Mouse (Mus musculus) frontal cortex, adult 2 months (tissue): Measurements from ENCODE around the gene Gnb3. TPM values are rescaled to one million over a fixed set of nuclear protein-coding genes. Genes with fewer than 3 reads are reported as not detected.
"Not testable (repeated sequence)": the region's sequence is repeated elsewhere in the genome, so short reads cannot be mapped to it uniquely, and the experiment has no call there.

Source experiments
- DNase-seq, 2 experiments: peaks; one replicate each; pipeline ENCODE4 v3.0.0; 2022; ENCODE audit warnings: low spot score in 1 of 2; ENCODE audit errors: extremely low spot score in 1 of 2
- polyA plus RNA-seq: library from polyadenylated mRNA; depleted of rRNA; stranded (reverse); fragments of >200 nt; gene quantifications from 2 replicates; pipeline ENCODE4 v1.2.3, GENCODE M21; 2012

Gnb3 gene
- polyA plus RNA-seq, 1 experiment = 0.50 TPM

- no peak for DNase-seq
Measured at GRCm38 (mm10) chr6:124858561-124859318, 18.7 kb upstream of the Gnb3 start.

- peak in 1 of 2 experiments; percentile 60 for DNase-seq
Measured at GRCm38 (mm10) chr6:124857840-124858530, 17.9 kb upstream of the Gnb3 start.

DNA sequence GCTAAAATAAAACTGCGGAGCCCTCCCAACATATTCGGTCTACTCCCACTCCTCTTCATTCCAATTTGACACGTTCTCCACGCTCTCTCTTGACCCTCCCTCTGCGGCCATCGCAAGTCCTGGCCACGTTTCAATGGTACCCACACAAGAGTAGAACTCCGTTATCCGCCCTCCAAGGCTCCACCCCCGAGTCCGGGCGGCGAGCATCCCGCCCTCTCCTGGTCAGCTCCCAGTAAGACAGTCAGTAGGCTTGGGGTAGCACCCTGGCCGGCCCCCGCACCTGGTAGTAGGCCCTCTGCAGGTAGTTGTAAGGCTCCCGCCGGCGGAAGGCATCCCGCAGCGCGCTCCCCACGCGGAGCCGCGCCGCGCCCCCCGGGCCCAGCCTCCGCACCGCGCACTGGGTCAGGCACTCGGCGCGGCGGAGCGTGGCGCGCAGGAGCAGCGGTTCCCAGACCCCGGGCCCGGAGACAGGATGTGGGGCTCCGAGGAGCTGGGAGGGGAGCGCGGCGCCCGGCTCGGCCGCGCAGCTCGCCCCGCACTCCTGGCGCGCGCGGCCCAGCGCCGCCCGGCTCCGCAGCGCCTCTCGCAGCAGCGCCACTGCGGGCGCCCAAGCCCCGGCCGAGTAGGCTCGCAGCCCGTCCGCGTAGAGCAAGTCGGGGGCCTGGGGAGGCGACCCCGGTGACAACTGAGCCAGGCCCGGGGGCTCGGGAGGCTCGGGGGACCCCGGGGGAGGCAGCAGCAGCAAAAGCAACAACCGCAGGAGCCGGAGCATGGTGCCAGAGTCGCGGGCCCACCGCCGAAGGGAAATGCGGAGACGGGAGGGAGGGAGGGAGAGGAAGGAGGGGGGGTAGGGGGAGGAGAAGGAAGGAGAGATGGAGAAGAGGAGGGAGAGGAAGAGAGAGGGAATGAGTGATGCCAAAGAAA is 17.1 kb upstream of the Gnb3 start, which contains the start of gene P3h3:
Gene P3h3, minus strand, starts transcription at position 837 of the 924 bp plus-strand sequence.
- DNase-seq = peak; percentile 75 to 87

DNA sequence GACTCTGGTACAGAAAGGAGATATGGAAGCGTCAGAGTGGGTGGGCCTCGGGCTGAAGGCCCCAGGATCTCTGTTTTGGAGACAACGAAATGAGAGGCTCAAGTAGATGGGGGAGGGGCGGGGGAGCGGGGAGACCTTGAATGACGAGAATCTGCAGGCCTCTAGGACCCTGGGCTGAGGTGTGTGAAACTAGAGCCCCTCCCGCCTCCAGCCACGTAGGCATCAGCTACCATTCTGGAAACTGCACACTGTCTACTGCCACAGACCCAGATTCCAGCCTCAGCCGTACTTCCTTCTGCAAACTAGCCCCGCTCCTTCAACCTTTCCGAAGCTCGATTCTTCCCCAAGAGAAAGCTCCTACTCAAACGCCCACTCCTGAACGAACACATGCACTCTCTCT is 16.2 kb upstream of the Gnb3 start:
- peak in 1 of 2 experiments; percentile 52 for DNase-seq

GRCm38 (mm10) chr6:124854647-124855046 is 14.6 kb upstream of the Gnb3 start:
- no peak for DNase-seq

DNA sequence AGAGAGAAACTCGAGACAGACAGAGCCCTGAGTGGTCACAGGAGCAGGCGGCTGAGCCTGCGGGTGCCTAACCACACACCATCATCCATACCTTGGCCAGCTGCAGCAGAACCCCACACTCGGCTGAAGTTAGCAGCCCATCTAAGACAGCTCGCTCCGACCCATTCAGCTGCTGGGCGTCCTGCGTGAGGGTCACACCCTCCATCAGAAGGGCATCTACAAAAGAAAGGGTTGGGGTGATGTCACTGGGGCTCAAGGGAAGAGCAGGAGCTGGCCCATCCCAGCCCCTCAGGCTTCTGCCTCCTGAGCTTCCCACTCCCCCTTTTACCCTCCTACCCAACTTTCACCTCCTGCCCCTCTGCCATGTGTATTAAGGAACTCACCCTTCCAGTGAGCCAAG is 10.5 kb upstream of the Gnb3 start:
- no peak for DNase-seq

GRCm38 (mm10) chr6:124847305-124847704 is 7.2 kb upstream of the Gnb3 start:
- DNase-seq = peak; percentile 87 to 98

- DNase-seq = no peak
Measured at GRCm38 (mm10) chr6:124839805-124840204, 270 bp downstream of the Gnb3 start.

GRCm38 (mm10) chr6:124836411-124836810 is 3.7 kb downstream of the Gnb3 start:
- no peak for DNase-seq

- DNase-seq = no peak
Measured at GRCm38 (mm10) chr6:124835531-124835930, 4.5 kb downstream of the Gnb3 start.

GRCm38 (mm10) chr6:124834512-124835081 is 5.5 kb downstream of the Gnb3 start:
- DNase-seq = no peak

DNA sequence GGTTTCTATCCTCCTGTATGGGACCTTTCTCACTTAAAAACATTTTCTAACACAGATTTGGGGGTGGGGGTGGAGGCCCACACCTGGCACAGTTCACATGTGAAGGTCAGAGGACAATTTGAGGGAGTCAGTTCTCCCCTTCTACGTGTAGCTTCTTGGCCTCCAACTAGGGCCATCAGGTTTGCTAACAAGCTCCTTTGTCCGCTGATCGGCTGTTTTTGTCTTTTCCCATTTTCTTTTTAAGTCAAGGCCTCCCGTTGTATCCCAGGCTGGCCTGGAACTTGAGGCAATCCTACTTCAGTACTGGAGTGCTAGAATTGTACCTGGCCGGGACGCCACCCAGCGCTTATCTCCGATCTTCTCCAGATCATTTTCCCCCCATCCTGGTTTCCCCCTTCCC is 8.4 kb downstream of the Gnb3 start:
- DNase-seq = no peak

- DNase-seq = not testable (repeated sequence)
Measured at GRCm38 (mm10) chr6:124831199-124831598, 8.9 kb downstream of the Gnb3 start.

GRCm38 (mm10) chr6:124829799-124830700 is 10.0 kb downstream of the Gnb3 start:
- DNase-seq = peak; percentile 95 to 96

DNA sequence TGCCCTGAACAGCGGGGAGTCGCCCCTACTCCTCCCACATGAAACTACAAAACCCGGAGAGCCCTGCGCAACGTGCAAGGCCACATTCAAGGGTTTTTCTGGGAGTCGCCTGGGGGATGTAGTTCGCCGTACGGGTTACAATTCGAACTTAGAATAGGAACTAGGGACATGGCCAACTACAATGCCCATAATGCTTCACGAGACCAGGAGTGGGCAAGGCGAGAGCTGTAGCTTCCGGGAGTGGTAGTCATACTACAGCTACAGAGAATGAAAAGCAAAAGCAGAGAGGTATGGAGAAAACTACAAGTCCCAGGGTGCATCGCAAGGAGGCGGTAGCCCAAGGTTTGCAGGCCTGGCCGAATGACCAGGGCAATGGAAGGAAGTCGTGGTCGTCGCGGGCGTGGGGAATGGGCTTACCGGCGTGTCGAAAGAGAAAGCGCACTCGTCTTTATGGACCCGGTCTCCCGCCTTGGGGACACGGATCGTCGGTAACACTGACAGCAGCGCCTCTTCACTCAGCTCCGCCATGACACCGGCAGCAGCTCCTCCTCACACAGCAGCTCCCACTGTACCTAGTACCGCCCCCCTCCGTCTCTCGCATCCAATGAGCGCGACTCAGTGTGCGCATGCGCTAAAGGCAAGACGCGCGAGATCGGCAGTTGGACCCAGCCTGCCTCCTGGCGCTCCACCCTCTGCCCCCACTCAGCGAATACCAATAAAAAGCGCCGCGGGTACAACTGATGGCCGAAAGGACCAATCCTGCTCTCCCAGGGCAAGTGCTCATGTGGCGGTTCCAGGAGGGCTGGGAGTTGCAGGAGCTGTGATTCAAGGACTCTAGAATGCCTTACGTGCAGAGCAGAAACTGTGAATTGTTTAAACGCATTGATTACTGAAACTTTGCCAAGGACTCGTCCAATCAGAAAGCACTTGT is 10.9 kb downstream of the Gnb3 start, which contains the start of the genes Usp5 and Cdca3:
Gene Usp5, minus strand, starts transcription at position 617 of the 931 bp plus-strand sequence.
Gene Cdca3, plus strand, starts transcription at position 680 of the 931 bp plus-strand sequence.
- peak; percentile 98 to 99 for DNase-seq

DNA sequence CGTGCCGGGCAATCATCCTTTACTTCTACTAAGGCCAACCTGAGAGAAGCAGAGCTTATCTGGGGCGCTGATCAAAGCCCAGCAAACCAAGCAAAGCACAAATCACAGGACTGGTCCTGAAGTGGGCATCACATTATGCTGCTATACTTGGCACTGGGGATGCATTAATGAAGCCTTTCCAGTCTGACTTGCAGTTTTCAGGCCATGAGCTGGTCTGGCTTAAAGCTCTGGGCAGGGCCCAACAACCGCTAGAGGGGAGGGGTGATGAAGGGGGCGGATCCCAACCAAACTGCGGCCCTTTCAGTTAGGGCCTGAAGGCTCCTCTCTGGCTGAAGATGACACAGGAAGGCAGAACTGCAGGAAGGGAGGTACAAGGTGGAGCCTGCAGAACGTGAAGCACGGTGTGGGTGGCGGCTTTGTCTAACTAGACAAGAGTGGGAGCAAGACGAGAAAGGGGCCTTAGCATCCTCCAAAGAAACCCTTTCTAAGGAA is 11.9 kb downstream of the Gnb3 start:
- DNase-seq = peak in 1 of 2 experiments; percentile 50

DNA sequence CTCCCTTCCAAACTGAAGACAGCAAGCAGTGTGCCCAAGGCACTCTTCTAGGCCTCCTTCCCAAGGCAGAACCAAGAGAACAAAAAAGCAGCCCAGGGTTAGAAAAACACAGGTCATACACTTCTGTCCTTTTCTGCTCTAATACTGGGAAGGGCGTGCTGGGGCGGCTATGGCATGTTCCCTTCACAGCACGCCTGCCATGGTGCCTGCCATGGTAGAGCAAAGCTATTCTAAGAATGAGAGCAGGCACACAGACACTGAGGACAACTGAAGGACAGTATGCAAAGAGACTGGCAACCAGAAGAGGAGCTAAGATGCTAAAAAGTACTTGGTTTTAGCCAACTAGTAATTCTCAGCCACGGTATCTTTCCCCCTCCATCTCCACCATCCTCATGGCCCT is 18.0 kb downstream of the Gnb3 start:
- DNase-seq = no peak

- no peak for DNase-seq
Measured at GRCm38 (mm10) chr6:124820891-124821290, 19.2 kb downstream of the Gnb3 start.
